Mouse (Mus musculus): Measurements from ENCODE around the gene Zfp113. TPM values are rescaled to one million over a fixed set of nuclear protein-coding genes. Genes with fewer than 3 reads are reported as not detected.

The Zfp113 gene
- polyA plus RNA-seq (2012; fragmentation: generic; extraction: Trizol): 3.0 TPM

DNA sequence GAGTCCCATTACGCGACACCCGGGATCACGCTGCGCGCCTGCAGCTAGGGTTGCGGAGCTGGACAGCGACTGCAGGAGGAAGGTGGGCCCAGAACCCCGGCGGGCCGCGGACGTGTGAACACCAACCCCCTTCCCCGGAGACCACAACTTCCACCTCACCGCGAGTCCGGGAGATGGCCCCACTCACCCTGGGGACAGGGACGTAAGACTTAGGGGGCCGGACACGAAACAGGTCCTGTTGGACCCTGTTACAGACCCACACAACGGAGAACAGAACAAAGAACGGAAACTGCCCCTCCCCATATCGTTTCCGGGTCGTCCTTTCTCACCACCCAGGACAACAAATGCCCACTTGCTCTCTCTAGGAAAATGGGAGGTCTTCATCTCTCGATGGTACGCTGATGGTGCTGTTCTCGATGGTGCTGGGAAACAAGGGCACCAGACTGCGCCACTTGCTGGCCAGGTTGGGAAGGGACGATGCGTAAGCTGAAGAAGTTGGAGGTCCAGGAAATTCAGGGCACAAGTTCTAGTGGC is at the start of gene Zfp113:
Gene Zfp113 (minus strand): TSS at position 302 of the 534 bp plus-strand sequence.
- no peak for TF ChIP-seq TCF12 (IDR thresholded peaks at IDR 0.05; ENCODE audit: insufficient read depth, poor library complexity, severe bottlenecking)
- TF ChIP-seq TCF3 (IDR thresholded peaks at IDR 0.05; ENCODE audit: insufficient read length, low read depth): no peak
- peak in 1 of 3 experiments; percentile 32 for TF ChIP-seq MYOG (IDR thresholded peaks at IDR 0.05; ENCODE audit: control insufficient read depth in 1 of 3, insufficient read depth in 1 of 3, insufficient read length in 2 of 3, low read depth in 2 of 3)
- no peak for TF ChIP-seq MAX (IDR thresholded peaks at IDR 0.05; ENCODE audit: low read depth)
- no peak for TF ChIP-seq MYOD1 (IDR thresholded peaks at IDR 0.05; ENCODE audit: control insufficient read depth in 1 of 3, insufficient read length in 2 of 3, low read depth in 2 of 3)
- peak; percentile 39 for TF ChIP-seq POLR2AphosphoS2 (IDR thresholded peaks at IDR 0.05; ENCODE audit: insufficient read length, low read depth)
- TF ChIP-seq REST (IDR thresholded peaks at IDR 0.05; ENCODE audit: insufficient read depth, insufficient read length): peak; percentile 84
- TF ChIP-seq E2F4 (IDR thresholded peaks at IDR 0.05; ENCODE audit: insufficient read depth): no peak
- TF ChIP-seq USF1 (IDR thresholded peaks at IDR 0.05; ENCODE audit: low read depth): no peak
- no peak for TF ChIP-seq CEBPB (IDR thresholded peaks at IDR 0.05; ENCODE audit: insufficient read depth, poor library complexity, severe bottlenecking)
- TF ChIP-seq SRF (IDR thresholded peaks at IDR 0.05; ENCODE audit: control insufficient read depth, insufficient read length, low read depth): no peak
- TF ChIP-seq POLR2A (IDR thresholded peaks at IDR 0.05; ENCODE audit: insufficient read length, low read depth): peak; percentile 57
- H3K36me3 ChIP-seq (ENCODE audit: control insufficient read depth, insufficient read depth): peaks cover 17% of the 10 kb centered on the region
- H3ac ChIP-seq (ENCODE audit: control insufficient read depth, insufficient read length): peak within 1 kb of the TSS; percentile 47
- peak within 1 kb of the TSS; percentile 90 for H3K4me2 ChIP-seq (ENCODE audit: low read depth)
- peak within 1 kb of the TSS; percentile 54 for H3K4me3 ChIP-seq
- no peaks in the 10 kb centered on the region for H3K27me3 ChIP-seq (ENCODE audit: control insufficient read depth, insufficient read depth, insufficient read length)
- H3K79me2 ChIP-seq (ENCODE audit: control insufficient read depth, insufficient read depth): peaks cover 16% of the 10 kb centered on the region

- Histone ChIP-seq H3K4me2 (ENCODE audit: low read depth) (no peak overlapping the region), H3K36me3 (ENCODE audit: control insufficient read depth, insufficient read depth) (no peaks in the 10 kb centered on the region), H3K79me2 (ENCODE audit: control insufficient read depth, insufficient read depth) (no peaks in the 10 kb centered on the region), H3ac (ENCODE audit: control insufficient read depth, insufficient read length) (no peak overlapping the region), H3K4me3 (no peak overlapping the region), H3K27me3 (ENCODE audit: control insufficient read depth, insufficient read depth, insufficient read length) (no peaks in the 10 kb centered on the region)
- TF ChIP-seq MYOD1 (IDR thresholded peaks at IDR 0.05; ENCODE audit: control insufficient read depth in 1 of 3, insufficient read length in 2 of 3, low read depth in 2 of 3) (no peak), SRF (IDR thresholded peaks at IDR 0.05; ENCODE audit: control insufficient read depth, insufficient read length, low read depth) (no peak), CEBPB (IDR thresholded peaks at IDR 0.05; ENCODE audit: insufficient read depth, poor library complexity, severe bottlenecking) (no peak), MAX (IDR thresholded peaks at IDR 0.05; ENCODE audit: low read depth) (no peak), MYOG (IDR thresholded peaks at IDR 0.05; ENCODE audit: control insufficient read depth in 1 of 3, insufficient read depth in 1 of 3, insufficient read length in 2 of 3, low read depth in 2 of 3) (no peak), REST (IDR thresholded peaks at IDR 0.05; ENCODE audit: insufficient read depth, insufficient read length) (no peak), POLR2AphosphoS2 (IDR thresholded peaks at IDR 0.05; ENCODE audit: insufficient read length, low read depth) (no peak), USF1 (IDR thresholded peaks at IDR 0.05; ENCODE audit: low read depth) (no peak), E2F4 (IDR thresholded peaks at IDR 0.05; ENCODE audit: insufficient read depth) (no peak), TCF3 (IDR thresholded peaks at IDR 0.05; ENCODE audit: insufficient read length, low read depth) (no peak), POLR2A (IDR thresholded peaks at IDR 0.05; ENCODE audit: insufficient read length, low read depth) (no peak), TCF12 (IDR thresholded peaks at IDR 0.05; ENCODE audit: insufficient read depth, poor library complexity, severe bottlenecking) (no peak)
Measured at GRCm38 (mm10) chr5:138202086-138202485, 46.5 kb upstream of the Zfp113 start.

GRCm38 (mm10) chr5:138199576-138199975 is 44.0 kb upstream of the Zfp113 start:
- Histone ChIP-seq H3ac (ENCODE audit: control insufficient read depth, insufficient read length) (no peak overlapping the region), H3K4me2 (ENCODE audit: low read depth) (no peak overlapping the region), H3K36me3 (ENCODE audit: control insufficient read depth, insufficient read depth) (no peaks in the 10 kb centered on the region), H3K27me3 (ENCODE audit: control insufficient read depth, insufficient read depth, insufficient read length) (no peaks in the 10 kb centered on the region), H3K4me3 (no peak overlapping the region), H3K79me2 (ENCODE audit: control insufficient read depth, insufficient read depth) (no peaks in the 10 kb centered on the region)
- TF ChIP-seq TCF12 (IDR thresholded peaks at IDR 0.05; ENCODE audit: insufficient read depth, poor library complexity, severe bottlenecking) (no peak), E2F4 (IDR thresholded peaks at IDR 0.05; ENCODE audit: insufficient read depth) (no peak), POLR2AphosphoS2 (IDR thresholded peaks at IDR 0.05; ENCODE audit: insufficient read length, low read depth) (no peak), MYOG (IDR thresholded peaks at IDR 0.05; ENCODE audit: control insufficient read depth in 1 of 3, insufficient read depth in 1 of 3, insufficient read length in 2 of 3, low read depth in 2 of 3) (no peak), SRF (IDR thresholded peaks at IDR 0.05; ENCODE audit: control insufficient read depth, insufficient read length, low read depth) (no peak), CEBPB (IDR thresholded peaks at IDR 0.05; ENCODE audit: insufficient read depth, poor library complexity, severe bottlenecking) (no peak), TCF3 (IDR thresholded peaks at IDR 0.05; ENCODE audit: insufficient read length, low read depth) (no peak), USF1 (IDR thresholded peaks at IDR 0.05; ENCODE audit: low read depth) (no peak), POLR2A (IDR thresholded peaks at IDR 0.05; ENCODE audit: insufficient read length, low read depth) (no peak), MYOD1 (IDR thresholded peaks at IDR 0.05; ENCODE audit: control insufficient read depth in 1 of 3, insufficient read length in 2 of 3, low read depth in 2 of 3) (no peak), MAX (IDR thresholded peaks at IDR 0.05; ENCODE audit: low read depth) (no peak), REST (IDR thresholded peaks at IDR 0.05; ENCODE audit: insufficient read depth, insufficient read length) (no peak)

GRCm38 (mm10) chr5:138195463-138195862 is 39.9 kb upstream of the Zfp113 start:
- no peak overlapping the region for H3K4me2 ChIP-seq (ENCODE audit: low read depth)
- H3K36me3 ChIP-seq (ENCODE audit: control insufficient read depth, insufficient read depth): no peaks in the 10 kb centered on the region
- no peaks in the 10 kb centered on the region for H3K79me2 ChIP-seq (ENCODE audit: control insufficient read depth, insufficient read depth)
- TF ChIP-seq POLR2AphosphoS2 (IDR thresholded peaks at IDR 0.05; ENCODE audit: insufficient read length, low read depth) (no peak), TCF3 (IDR thresholded peaks at IDR 0.05; ENCODE audit: insufficient read length, low read depth) (no peak), CEBPB (IDR thresholded peaks at IDR 0.05; ENCODE audit: insufficient read depth, poor library complexity, severe bottlenecking) (no peak), REST (IDR thresholded peaks at IDR 0.05; ENCODE audit: insufficient read depth, insufficient read length) (no peak), USF1 (IDR thresholded peaks at IDR 0.05; ENCODE audit: low read depth) (no peak), MAX (IDR thresholded peaks at IDR 0.05; ENCODE audit: low read depth) (no peak), POLR2A (IDR thresholded peaks at IDR 0.05; ENCODE audit: insufficient read length, low read depth) (no peak), MYOD1 (IDR thresholded peaks at IDR 0.05; ENCODE audit: control insufficient read depth in 1 of 3, insufficient read length in 2 of 3, low read depth in 2 of 3) (no peak), MYOG (IDR thresholded peaks at IDR 0.05; ENCODE audit: control insufficient read depth in 1 of 3, insufficient read depth in 1 of 3, insufficient read length in 2 of 3, low read depth in 2 of 3) (no peak), TCF12 (IDR thresholded peaks at IDR 0.05; ENCODE audit: insufficient read depth, poor library complexity, severe bottlenecking) (no peak), E2F4 (IDR thresholded peaks at IDR 0.05; ENCODE audit: insufficient read depth) (no peak), SRF (IDR thresholded peaks at IDR 0.05; ENCODE audit: control insufficient read depth, insufficient read length, low read depth) (no peak)
- peak overlapping the region; percentile 81 for H3ac ChIP-seq (ENCODE audit: control insufficient read depth, insufficient read length)
- no peaks in the 10 kb centered on the region for H3K27me3 ChIP-seq (ENCODE audit: control insufficient read depth, insufficient read depth, insufficient read length)
- H3K4me3 ChIP-seq: peak overlapping the region; percentile 50
